Mouse (Mus musculus): ENCODE data around the gene Stx8.

- no peak for TF ChIP-seq CTCF (IDR thresholded peaks at IDR 0.05; ENCODE audit: control insufficient read depth, insufficient read depth, insufficient read length)
- no peak for TF ChIP-seq MYOG (IDR thresholded peaks at IDR 0.05; ENCODE audit: control insufficient read depth, extremely low read depth, insufficient read length)
- TF ChIP-seq MAX (IDR thresholded peaks at IDR 0.05) = no peak
- no peak for TF ChIP-seq MYOD1 (IDR thresholded peaks at IDR 0.05; ENCODE audit: control insufficient read depth, insufficient read length, low read depth)
These were observed 53.2 kb downstream of the Stx8 start for GRCm38 (mm10) chr11:68019156-68019555.
